Mouse (Mus musculus): ENCODE results near the gene Gpd1. TPM values are rescaled to one million over a fixed set of nuclear protein-coding genes. Genes with fewer than 3 reads are reported as not detected.
"Not testable (repeated sequence)": the region's sequence is repeated elsewhere in the genome, so short reads cannot be mapped to it uniquely, and the experiment has no call there.

The Gpd1 gene
- total RNA-seq, 2 experiments from 2014 or later: 34.1 to 35.5 TPM

DNA sequence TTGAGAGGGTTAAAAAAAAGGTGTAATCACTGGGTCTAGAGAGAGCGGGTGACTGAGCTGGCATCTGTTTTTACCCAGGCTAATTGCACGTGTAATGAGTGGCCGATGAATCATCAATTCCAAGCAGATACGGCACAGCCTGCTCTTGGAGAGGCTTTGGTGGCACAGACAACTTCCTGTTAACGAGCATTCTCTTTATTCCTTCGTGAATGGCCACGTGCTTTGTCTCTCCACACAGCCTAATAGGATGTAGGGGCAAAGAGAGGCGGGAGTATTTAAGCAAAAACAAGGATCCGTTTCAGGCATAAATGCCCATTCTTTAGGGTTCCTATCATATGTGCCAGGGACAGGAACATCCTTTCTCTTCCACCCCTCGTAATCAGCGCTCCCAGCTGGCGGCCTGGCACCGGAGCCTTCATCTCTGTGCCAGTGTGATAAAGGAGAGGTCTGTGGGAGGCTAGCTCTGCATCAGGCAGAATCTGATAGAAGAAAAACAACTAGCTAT is 1.9 kb upstream of the Gpd1 start:
- intact Hi-C loops (cut with DNase I): no loop called here
- peak; percentile 70 to 81 for DNase-seq (ENCODE audit: low spot score in 2 of 2)

DNA sequence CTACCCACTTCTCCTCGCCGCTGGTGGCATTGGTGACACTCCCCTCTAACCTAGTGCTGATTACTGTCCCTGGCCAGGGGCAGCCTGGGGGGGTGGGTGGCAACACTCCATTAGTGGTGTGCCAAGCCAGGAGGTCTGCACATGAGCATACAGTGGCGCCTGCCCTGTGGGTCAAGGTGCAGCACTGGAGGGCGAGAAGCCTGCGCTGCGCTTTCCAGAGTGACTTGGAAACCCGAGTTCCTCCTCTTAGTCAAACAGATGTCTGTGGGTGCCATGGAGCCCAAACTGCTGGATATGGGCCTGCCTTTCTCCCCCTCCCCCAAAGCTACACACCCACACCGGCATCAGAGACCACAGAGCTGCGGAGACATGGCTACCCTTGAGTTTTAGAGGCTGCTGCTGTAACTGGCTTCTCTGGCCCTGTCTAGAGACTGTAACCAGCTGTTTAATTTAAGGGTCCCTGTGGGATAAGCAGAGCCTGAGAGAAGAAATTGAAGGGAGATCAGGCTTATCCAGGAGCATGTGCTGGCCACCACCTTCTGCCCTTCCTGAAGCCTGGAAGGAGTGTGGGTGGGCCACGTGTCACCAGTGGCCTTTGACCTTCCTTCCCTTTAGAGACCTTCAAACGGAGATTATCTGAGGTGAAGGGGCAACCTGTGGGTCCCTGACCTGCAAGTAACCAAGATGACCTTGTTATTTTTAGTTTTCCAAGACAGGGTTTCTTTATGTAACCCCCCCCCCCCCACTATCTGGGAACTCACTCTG is 1.2 kb upstream of the Gpd1 start:
- intact Hi-C loops (cut with DNase I): no loop called here
- peak; percentile 43 to 65 for DNase-seq (ENCODE audit: low spot score in 2 of 2)

DNA sequence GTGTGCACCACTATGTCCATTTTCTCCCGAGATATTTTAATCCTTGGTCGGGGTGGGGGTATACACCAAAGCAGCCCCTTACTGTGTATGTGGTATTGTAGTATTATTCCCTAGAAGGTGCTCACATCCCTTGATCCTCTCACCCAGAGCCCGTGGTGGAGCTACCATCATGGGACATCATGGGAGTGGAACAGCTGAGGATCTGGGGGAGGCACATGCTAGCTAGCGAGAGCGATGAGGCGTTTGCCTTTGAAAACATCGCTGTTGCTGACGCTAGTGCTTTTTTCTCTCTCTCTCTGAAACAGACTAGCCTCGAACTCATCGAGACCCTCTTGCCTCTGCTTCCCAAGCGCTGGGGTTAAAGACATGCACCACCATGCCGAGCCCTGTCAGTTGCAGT is 501 bp upstream of the Gpd1 start:
- intact Hi-C loops (cut with DNase I): no loop called here
- DNase-seq (ENCODE audit: low spot score in 2 of 2): peak in 1 of 2 experiments; percentile 56

DNA sequence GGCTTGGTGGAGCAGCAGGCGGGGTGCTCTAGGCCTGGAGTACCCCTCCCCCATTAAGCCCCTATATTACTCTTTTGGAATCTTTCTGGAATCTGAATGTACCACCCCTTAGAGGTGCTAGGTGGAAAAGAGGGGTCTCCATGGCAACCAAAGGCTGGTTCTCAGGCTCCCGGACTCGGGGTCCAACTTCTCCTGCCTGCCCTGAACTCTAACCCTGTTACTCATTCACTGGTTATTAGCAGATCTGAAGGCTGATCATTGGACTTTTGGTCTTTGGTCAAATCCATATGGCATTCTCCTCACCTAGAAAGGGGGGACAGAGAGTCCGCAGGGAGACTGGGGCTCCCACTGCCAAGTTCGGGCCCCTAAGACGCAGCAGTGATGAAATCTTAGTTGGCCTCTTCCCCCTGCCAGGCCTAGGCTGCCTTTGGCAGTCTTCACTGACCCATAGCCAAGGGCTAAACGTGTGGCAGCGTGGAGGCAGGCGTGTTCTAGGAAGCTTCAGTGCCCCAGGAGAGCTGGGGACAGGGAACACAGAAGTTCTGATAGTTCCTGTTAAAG is 1.2 kb downstream of the Gpd1 start:
- intact Hi-C loops (cut with DNase I): no loop called here
- DNase-seq (ENCODE audit: low spot score in 2 of 2): no peak

DNA sequence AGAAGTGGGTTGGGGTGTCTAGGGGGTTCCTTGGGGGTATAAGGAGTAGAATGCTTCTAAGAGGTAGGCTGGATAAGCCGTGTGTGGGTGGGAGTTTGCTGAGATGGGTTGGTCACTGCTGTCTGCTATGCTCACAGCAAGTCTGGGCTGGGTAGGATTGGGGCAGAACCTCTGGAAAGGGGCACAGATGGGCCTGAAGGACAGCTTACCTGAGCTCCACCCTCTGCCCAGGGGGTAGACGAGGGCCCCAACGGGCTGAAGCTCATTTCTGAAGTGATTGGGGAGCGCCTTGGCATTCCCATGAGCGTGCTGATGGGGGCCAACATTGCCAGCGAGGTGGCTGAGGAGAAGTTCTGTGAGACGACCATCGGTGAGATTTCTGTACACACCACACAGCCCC is 2.5 kb downstream of the Gpd1 start:
- DNase-seq (ENCODE audit: low spot score in 2 of 2): no peak
- intact Hi-C loops (cut with DNase I): no loop called here

DNA sequence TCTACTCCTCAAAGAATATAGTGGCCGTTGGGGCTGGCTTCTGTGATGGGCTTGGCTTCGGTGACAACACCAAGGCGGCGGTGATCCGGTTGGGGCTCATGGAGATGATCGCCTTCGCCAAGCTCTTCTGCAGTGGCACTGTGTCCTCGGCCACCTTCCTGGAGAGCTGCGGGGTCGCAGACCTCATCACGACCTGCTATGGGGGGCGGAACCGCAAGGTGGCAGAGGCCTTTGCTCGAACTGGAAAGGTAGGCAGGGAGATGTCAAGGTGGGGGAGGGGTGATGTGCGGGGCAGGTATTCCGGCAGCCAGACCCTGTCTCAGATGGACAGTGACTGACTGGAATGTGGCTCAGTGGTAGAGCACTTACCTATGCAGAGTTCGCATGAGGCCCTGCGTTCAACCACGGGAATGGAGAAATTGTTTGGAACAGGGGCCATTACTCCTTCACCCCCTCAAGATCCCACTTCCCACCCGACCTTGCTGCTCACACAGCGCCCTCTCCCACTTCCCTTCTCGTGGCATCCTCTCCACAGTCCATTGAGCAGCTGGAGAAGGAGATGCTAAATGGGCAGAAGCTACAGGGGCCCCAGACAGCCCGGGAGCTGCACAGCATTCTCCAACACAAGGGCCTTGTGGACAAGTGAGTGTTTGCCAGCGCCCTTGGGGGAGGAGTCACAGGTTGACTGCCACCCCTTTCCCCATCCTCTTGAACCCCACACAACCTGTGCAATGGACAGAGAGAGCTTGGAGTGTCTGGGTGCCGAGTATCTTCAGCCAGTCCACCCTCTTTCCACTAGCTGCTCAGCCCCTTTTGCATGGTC is 4.8 kb downstream of the Gpd1 start:
- DNase-seq (ENCODE audit: low spot score in 2 of 2): no peak
- intact Hi-C loops (cut with DNase I): no loop called here

DNA sequence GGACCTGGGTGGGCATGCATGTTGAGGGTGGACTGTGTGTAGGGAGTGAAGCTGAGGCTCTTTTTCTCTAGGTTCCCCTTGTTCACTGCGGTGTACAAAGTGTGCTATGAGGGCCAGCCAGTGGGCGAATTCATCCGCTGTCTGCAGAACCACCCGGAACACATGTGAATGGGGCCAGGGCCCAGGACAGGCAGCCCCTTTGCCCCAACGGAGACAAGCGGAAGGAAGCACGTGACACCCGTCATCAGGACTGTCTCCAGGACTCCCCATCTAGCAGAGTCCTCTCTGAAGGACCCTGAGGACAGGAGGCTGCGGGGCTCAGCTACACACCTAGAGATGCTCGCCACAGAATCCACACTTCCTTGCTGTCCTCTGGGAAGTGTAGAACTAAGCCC is 5.8 kb downstream of the Gpd1 start:
- intact Hi-C loops (cut with DNase I): no loop called here
- DNase-seq (ENCODE audit: low spot score in 2 of 2): peak in 1 of 2 experiments; percentile 49

DNA sequence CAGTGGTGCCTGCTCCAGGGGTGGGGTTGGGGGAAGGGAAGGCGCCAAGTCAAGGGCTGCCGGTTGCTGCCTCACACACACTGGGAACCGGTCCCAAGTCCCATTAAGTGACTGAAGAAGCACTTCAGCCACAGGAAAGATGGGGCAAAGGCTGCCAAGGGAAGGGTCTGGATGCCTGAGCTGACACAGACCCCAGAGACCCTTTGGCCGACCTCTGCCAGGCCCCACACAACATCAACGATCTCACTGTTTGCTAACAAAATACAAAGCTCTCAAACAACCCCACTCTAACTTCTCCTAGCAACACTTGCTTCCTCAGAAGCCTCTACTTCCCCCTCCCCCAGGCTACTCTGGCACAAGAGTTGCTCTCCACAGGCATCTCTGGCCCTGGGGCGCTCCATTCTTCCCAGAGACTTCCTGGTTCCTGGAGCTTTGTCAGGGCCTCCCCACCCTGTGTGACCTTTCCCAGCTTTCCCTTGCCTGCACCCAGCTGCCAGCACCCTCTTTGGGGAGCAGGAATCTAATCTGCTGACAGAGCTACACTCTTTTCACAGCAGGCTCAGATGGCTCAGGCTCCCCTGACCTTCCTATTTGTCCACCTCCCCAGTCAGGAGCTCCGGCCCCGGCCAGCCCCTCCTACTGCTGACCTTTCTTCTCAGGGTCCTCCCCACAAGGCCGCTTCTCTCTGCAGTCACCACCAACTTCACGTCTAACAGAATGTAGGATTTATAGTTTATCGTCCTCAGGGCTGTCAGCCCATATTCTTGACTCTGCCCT is 6.4 kb downstream of the Gpd1 start:
- intact Hi-C loops (cut with DNase I): no loop called here
- peak; percentile 56 to 77 for DNase-seq (ENCODE audit: low spot score in 2 of 2)

DNA sequence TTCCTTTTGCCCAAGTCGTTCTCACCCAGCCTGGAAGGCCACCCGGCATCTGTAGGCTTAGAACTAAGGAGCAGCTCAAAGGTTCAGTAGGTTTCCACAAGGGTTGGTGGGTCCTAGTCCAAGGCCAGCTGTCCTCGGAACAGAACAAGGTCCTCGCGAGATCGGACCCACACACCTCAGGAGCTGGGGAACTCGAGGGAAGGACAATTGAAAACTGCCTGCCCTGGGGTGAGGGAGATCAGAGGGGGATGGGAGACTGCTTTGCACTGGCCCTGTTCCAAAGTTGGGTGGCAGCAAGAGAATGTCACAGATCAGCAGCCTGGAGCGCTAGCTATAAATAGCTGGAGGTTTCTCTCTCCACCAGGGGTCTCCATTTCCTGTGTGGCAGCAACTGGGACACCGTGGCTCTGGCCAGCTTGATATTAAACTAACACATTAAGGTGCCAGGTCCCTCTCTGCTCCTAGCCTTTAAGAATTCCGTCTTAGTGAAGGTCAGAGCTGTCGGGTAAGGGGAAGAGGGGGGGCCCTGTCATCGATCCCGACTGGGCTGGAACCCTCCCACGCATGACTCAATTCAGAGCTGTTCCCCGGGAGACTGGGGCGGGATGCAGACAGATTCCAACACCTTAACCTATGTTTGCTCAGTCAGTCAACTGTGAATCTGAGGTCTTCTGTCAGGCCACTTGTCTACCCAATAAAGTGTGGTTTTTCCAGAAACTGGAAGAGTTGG is 7.1 kb downstream of the Gpd1 start:
- intact Hi-C loops (cut with DNase I): loop anchor here (5.0 kb wide), 2 partner anchors 48 to 178 kb away; partner anchors contain the start of gene Cers5
- DNase-seq (ENCODE audit: low spot score in 2 of 2): peak; percentile 75 to 89

DNA sequence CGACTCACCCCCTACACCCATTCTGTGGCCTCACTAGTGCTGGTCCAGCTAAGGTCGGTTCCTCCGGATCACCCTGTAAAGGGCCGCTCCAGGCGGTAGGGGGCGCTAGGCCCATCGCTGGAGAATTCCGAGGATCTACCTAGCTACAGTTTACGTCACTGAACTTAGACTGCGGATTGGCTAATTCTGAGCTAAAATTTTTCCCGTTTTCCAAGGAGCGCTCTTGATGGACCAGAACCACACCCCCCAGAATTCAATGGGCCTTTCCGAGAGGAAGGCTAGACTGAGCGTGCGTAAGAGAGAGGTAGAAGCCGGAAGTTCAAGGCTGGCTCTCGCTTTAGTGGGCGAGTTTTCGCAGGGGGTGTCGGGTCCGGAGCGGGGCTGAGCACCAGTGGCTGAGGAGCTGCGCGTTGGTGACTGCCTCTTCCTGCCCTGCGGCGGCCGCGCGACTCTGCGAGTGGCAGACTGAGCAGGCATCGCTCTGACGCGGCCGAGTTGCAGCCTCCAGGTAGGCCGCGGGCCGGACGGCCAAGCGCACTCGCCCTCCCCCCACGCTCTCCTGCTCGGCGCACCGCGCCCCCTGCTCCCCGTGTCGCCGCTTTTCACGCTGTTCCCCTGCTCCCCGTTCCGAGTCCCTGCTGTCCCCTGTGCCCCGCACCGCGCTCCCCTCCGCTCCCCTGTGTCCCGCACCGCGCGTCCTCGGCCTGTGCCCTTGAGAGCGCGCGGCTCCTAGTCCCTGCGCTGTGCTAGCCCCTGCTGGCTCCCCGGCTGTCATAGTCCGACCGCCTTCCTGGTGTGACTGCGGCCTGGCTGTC is 8.2 kb downstream of the Gpd1 start, which contains the start of gene Cox14:
Cox14 (plus strand) TSS at position 278 of the 815 bp plus-strand sequence.
- intact Hi-C loops (cut with DNase I): loop anchor here (5.0 kb wide), 2 partner anchors 47 to 177 kb away; partner anchors contain the start of gene Cers5
- peak; percentile 96 to 99 for DNase-seq (ENCODE audit: low spot score in 2 of 2)

DNA sequence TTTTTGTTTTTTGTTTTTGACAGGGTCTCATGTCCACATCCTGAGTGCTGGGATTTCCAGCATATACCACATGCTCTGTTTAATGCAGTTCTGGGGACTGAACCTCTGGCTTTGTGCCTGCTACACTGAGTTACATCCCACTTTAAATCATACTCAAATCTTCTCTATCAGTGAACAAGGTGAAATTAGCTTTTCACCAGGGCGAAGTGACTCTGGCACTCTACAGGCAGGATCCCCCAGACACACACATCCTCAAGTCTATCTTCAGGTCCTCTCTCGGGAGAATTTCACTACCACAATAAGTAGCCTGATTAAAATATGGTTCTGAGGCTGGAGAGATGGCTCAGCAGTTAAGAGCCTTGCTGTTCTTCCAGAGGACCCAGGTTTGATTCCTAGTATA is 9.2 kb downstream of the Gpd1 start:
- no peak for DNase-seq (ENCODE audit: low spot score in 2 of 2)
- intact Hi-C loops (cut with DNase I): loop anchor here (5.0 kb wide), 2 partner anchors 46 to 176 kb away; partner anchors contain the start of gene Cers5

DNA sequence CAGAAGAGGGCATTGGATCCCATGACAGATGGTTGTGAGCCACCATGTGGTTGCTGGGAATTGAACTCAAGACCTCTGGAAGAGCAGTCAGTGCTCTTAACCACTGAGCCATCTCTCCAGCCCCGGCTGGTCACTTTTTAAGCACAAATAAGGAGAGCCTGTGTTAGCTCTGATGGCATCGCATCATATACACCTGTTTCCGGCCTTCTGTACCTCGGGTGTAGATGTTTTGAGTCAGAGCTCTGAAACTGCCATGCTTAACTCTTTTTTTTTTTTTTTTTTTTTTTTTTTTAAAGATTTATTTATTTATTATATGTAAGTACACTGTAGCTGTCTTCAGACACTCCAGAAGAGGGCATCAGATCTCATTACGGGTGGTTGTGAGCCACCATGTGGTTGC is 9.7 kb downstream of the Gpd1 start:
- intact Hi-C loops (cut with DNase I): loop anchor here (5.0 kb wide), 2 partner anchors 45 to 175 kb away; partner anchors contain the start of gene Cers5
- DNase-seq (ENCODE audit: low spot score in 2 of 2): not testable (repeated sequence)

DNA sequence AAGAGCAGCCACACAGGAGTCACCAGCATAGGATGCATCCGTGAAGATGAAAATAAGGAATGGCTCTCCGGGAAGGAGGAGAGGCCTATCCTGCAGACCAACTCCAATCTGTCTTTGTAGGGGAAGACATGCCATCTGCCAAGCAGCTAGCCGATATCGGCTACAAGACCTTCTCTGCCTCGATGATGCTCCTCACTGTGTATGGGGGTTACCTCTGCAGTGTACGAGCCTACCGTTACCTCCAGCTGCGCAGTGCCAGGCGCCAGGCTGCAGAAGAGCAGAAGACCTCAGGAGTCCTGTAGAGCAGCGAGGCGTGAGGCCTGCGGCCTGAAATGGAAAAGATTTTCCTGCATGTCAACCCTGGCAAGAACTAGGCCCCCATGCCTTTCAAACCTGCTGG is 10.2 kb downstream of the Gpd1 start:
- intact Hi-C loops (cut with DNase I): loop anchor here (5.0 kb wide), 2 partner anchors 45 to 175 kb away; partner anchors contain the start of gene Cers5
- DNase-seq (ENCODE audit: low spot score in 2 of 2): no peak

DNA sequence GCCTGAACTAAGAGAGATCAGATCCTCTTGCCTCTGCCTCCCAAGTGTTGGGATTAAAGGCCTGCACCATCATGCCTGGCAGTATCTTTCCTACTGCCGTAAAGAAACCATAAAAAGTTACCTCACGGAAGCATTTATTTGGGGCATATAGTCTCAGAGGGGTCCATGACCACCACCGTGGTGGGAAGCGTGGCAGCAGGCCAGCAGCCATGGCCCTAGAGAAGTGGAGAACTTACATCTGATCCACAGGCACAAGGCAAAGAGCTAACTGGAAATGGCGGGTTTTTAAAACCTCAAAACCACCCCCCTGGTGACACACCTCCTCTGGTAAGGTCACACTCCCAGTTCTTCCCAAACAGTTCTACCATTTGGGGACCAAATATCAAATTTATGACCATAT is 10.9 kb downstream of the Gpd1 start:
- DNase-seq (ENCODE audit: low spot score in 2 of 2): no peak
- intact Hi-C loops (cut with DNase I): loop anchor here (5.0 kb wide), 2 partner anchors 44 to 174 kb away; partner anchors contain the start of gene Cers5

DNA sequence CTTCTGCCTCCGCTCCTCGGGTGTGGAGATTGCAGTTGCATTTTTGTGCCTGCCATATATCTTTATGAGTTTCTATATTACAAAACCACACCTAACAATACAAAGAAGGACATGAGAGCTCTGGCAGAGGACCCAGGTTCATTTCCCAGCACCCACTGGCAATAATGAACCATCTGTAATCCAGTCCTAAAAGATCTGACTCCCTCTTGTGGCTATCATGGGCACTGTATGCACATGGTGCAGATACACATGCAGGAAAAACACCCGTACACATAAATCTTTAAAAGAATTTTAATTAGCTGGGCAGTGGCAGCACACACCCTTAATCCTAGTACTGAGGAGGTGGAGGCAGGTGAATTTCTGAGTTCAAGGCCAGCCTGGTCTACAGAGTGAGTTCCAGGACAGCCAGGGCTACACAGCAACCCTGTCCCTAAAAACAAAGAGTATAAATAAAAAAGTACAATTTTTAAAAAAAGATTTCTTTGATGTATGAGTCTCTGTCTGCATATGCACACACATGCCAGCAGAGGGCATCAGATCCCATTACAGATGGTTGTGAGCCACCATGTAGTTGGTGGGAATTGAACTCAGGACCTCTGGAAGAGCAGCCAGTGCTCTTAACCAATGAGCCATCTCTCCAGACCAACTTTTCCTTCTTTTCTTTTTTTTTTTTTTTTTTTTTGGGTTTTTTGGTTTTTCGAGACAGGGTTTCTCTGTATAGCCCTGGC is 11.9 kb downstream of the Gpd1 start:
- intact Hi-C loops (cut with DNase I): loop anchor here (5.0 kb wide), 2 partner anchors 43 to 173 kb away; partner anchors contain the start of gene Cers5
- no peak for DNase-seq (ENCODE audit: low spot score in 2 of 2)

DNA sequence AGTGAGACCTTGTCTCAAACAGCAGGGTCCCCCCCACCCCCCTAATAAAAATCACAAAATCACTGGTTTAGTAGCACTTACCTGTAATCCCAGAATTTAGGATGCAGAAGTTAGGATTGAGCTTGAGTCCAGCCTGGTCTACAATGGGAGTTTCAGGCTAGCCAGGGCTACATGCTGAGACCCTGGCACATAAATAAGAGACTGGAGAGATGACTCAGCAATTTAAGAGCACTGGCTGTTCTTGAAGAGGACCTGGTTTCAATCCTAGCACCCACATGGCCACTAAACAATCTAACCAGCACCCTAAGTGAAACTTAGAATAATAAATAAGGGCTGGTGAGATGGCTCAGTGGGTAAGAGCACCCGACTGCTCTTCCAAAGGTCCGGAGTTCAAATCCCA is 13.9 kb downstream of the Gpd1 start:
- intact Hi-C loops (cut with DNase I): no loop called here
- DNase-seq (ENCODE audit: low spot score in 2 of 2): no peak

DNA sequence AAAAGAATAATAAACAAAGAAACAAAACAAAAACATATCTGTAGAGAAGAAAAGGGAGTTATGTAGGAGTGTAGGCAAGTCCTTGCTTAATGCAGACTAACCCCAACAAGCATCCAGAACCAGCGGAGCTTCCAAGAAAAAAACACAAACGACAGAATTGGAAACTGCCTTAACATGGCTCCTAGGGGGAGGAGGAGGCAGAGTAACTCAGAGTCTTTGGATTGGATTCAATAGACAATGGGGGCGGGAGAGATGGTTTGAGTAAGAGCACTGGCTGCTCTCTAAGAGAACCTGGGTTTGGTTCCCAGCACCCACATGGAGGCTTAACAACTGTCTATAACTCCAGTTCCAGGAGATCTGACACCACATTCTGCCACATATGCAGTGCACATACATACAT is 14.4 kb downstream of the Gpd1 start:
- intact Hi-C loops (cut with DNase I): no loop called here

More for the DNA sequence above, 14.4 kb downstream of the Gpd1 start:
- DNase-seq (ENCODE audit: low spot score in 2 of 2): no peak
